ENCODE assay signal across 17 mouse cellular contexts in the genomic region with DNA sequence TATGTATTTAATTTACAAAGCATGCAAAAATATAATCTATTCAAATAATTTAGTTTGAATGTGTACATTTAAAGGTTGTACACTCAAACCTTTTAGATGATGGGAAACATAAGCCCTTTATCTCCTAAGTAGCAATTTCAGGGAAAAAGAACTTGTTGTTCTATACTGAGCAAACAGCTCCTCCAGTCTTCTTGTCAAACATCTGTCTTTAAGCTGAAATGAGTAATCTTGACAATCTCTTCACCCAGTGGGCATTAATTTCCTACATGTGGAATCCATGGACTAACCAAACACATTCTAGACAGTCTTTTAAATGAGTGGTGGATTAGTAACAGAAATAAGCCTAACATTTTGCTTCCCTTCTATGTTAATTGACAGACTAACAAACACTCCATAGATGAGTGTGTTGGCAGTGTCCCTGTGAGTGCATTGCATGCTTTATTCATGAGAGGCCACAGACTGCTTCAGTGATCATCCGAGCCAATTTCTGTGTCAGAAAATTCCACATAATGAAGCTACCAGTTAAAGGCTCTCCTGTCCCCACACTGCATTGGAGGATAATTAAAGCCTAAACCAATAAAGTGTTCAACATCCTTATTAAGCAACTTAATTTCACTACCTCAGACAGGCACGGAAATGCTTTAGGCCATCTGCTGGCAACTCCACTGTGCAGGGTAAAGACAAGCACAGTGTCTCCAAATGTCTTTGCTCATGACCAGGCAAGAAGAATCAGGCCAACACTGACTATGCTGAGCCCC. TPM values are rescaled to one million over a fixed set of nuclear protein-coding genes. Genes with fewer than 3 reads are reported as not detected.
A peak's percentile ranks its signal among the peaks of the same experiment; 100 is the strongest.
DNase-seq lines count a peak whose midpoint lies in the region; ATAC-seq lines count a peak whose summit lies in the region.
"Had no signal": no experiment of that assay in that cellular context is flagged by ENCODE, and none has a peak within 500 bp of the region (broad histone marks: within the 10 kb centered on the region; RNA-seq: fewer than 3 reads in every experiment).

No protein-coding gene starts in this region.

- DNase-seq in cerebellum, postnatal 25 days, result peak; percentile 13 to 22
- no peak for DNase-seq in cerebellum, postnatal 36 days
- peak; percentile 25 to 56 for DNase-seq in right cerebral cortex, postnatal 10 days (ENCODE audit: low spot score in 2 of 2)
- no peak for DNase-seq in right cerebral cortex, postnatal 25 days
- no peak for DNase-seq in natural killer cell, adult 2 months (ENCODE audit: low spot score in 2 of 2)
- DNase-seq in heart, postnatal 25 days (ENCODE audit: low spot score), result no peak
- DNase-seq: adrenal gland, adult 2 months; heart, adult 11 months; spleen, adult 18-20 months; thymus, adult 2 months had no signal

- H3K27ac ChIP-seq in midbrain, embryonic 13.5 days, result peak overlapping the region; percentile 54; the same call in 1 of the 2 replicates
- H3K27ac ChIP-seq: limb, embryonic 15.5 days had no signal

- no peak overlapping the region for H3K4me2 ChIP-seq in midbrain, embryonic 13.5 days (replicated peaks)
- H3K4me2 ChIP-seq: limb, embryonic 15.5 days had no signal

- H3K4me1 ChIP-seq in midbrain, embryonic 13.5 days (replicated peaks), result peaks cover 14% of the 10 kb centered on the region
- H3K4me1 ChIP-seq: limb, embryonic 15.5 days had no signal

- H3K9ac ChIP-seq in midbrain, embryonic 13.5 days (replicated peaks), result no peak overlapping the region
- H3K9ac ChIP-seq: limb, embryonic 15.5 days had no signal

- intact Hi-C loops in heart, postnatal 25 days (cut with DNase I), result no loop called here

- H3K4me3 ChIP-seq in midbrain, embryonic 13.5 days (replicated peaks), result no peak overlapping the region
- H3K4me3 ChIP-seq: limb, embryonic 15.5 days had no signal

- no peaks in the 10 kb centered on the region for H3K36me3 ChIP-seq in midbrain, embryonic 13.5 days
- H3K36me3 ChIP-seq: limb, embryonic 15.5 days had no signal

- no peaks in the 10 kb centered on the region for H3K27me3 ChIP-seq in midbrain, embryonic 13.5 days
- H3K27me3 ChIP-seq: limb, embryonic 15.5 days had no signal

- peak; percentile 93 for ATAC-seq in midbrain, embryonic 13.5 days
- ATAC-seq in activated CD4-positive, CD25-positive, alpha-beta regulatory T cell, adult 4 months, result no peak
- ATAC-seq: lung, postnatal 0 days had no signal

- no peaks in the 10 kb centered on the region for H3K9me3 ChIP-seq in midbrain, embryonic 13.5 days
- H3K9me3 ChIP-seq: limb, embryonic 15.5 days had no signal

- WGBS in midbrain, embryonic 13.5 days, result 34% methylated on average over 2 of the region's 2 CpGs

RNA-seq across cellular contexts. Expression of gene Sntn, which starts 19.0 kb away (rescaled TPM):
- not detected in 2 replicates for polyA plus RNA-seq in midbrain, embryonic 13.5 days (2015; fragmentation: Nextera tagmentation; extraction: Ambion mirVana)
- polyA plus RNA-seq in activated CD4-positive, CD25-positive, alpha-beta regulatory T cell, adult 4 months (2017; shearing (Covaris generic)), result not detected
- total RNA-seq in heart, postnatal 25 days (2021), result not detected
- total RNA-seq: adrenal gland, adult 2 months; hematopoietic stem cell, adult 5-6 weeks; MEL had no signal
- polyA plus RNA-seq: adrenal gland, adult 2 months; large intestine, adult 2 months; limb, embryonic 15.5 days; thymus, adult 2 months had no signal

Comparison
In these comparisons a context has a peak if more than half of its experiments do, and no peak if none do; other contexts are left out.
1. DNase-seq: peak in cerebellum, postnatal 25 days (2 of 2) and right cerebral cortex, postnatal 10 days (2 of 2); none in cerebellum, postnatal 36 days (0 of 2), right cerebral cortex, postnatal 25 days (single experiment), natural killer cell, adult 2 months (0 of 2) and heart, postnatal 25 days (single experiment).